Mouse (Mus musculus) hindbrain, embryonic 11.5 days (tissue): ENCODE measurements around the gene Ihh. TPM values are rescaled to one million over a fixed set of nuclear protein-coding genes. Genes with fewer than 3 reads are reported as not detected.

Experiments used
- microRNA counts: library from miRNA; unstranded; fragments of <30 nt; microRNA quantifications from one replicate; lab custom pipeline; 2015
- polyA plus RNA-seq: library from polyadenylated mRNA; unstranded; fragments of >200 nt; fragmentation: Nextera tagmentation; extraction: Ambion mirVana; gene quantifications from 2 replicates; pipeline ENCODE4 v1.2.1, GENCODE M21; 2014

The Ihh gene
- polyA plus RNA-seq, 1 experiment from 2014 or later: 0.20 TPM

MicroRNAs within 50 kb of the gene (microRNA counts, 519-probe panel; counts per million panel counts)
- not detected for microRNA mmu-miR-375 (lab: Ali Mortazavi, UCI)

Other genes starting within 250 kb of the Ihh start
- 6.4 TPM in 2 replicates for gene Cyp27a1, start 238.1 kb downstream of the Ihh start, polyA plus RNA-seq
- 0.22 TPM in 1 of 2 replicates, not detected in the other for gene Prkag3, start 202.5 kb downstream of the Ihh start, polyA plus RNA-seq
- 6.7 and 10.0 TPM in 2 replicates for gene Wnt6, start 179.8 kb downstream of the Ihh start, polyA plus RNA-seq
- 1.6 and 2.0 TPM in 2 replicates for gene Wnt10a, start 160.2 kb downstream of the Ihh start, polyA plus RNA-seq
- gene Cdk5r2, start 96.7 kb downstream of the Ihh start, polyA plus RNA-seq: 4.6 and 5.3 TPM in 2 replicates
- 1.3 and 3.0 TPM in 2 replicates for gene Fev, start 66.3 kb downstream of the Ihh start, polyA plus RNA-seq
- gene Cryba2, start 58.5 kb downstream of the Ihh start, polyA plus RNA-seq: 0.50 and 1.6 TPM in 2 replicates
- gene Cfap65, start 16.1 kb downstream of the Ihh start, polyA plus RNA-seq: 1.2 TPM in 2 replicates
- gene Nhej1, start 173.5 kb upstream of the Ihh start, polyA plus RNA-seq: 14.8 and 15.2 TPM in 2 replicates
- not detected in 2 replicates for gene Slc23a3, start 182.2 kb upstream of the Ihh start, polyA plus RNA-seq
- gene Cnppd1, start 191.0 kb upstream of the Ihh start, polyA plus RNA-seq: 47.4 and 49.0 TPM in 2 replicates
- gene Retreg2, start 191.1 kb upstream of the Ihh start, polyA plus RNA-seq: 50.3 and 58.4 TPM in 2 replicates
- 37.4 and 37.7 TPM in 2 replicates for gene Zfand2b, start 217.0 kb upstream of the Ihh start, polyA plus RNA-seq
- gene Abcb6, start 228.7 kb upstream of the Ihh start, polyA plus RNA-seq: 21.8 and 23.9 TPM in 2 replicates
- gene Ankzf1, start 240.5 kb upstream of the Ihh start, polyA plus RNA-seq: 12.8 and 14.9 TPM in 2 replicates
- gene Atg9a, start 240.5 kb upstream of the Ihh start, polyA plus RNA-seq: 17.4 and 18.6 TPM in 2 replicates